Mouse (Mus musculus): ENCODE measurements at regions not wholly inside any gene's neighbourhood (a gene's known extent, or its start where the extent isn't known, plus 50 kb on each side); places are given as distances from the start of the nearest gene placed in this dataset.

- TF ChIP-seq POLR2A (IDR thresholded peaks at IDR 0.05; ENCODE audit: low read depth, low read length) (no peak), CTCF (conservative IDR thresholded peaks at IDR 0.05; ENCODE audit: insufficient read depth, insufficient read length, low read depth, low read length) (no peak)
These were observed 50.7 kb upstream of the Btrc start for GRCm38 (mm10) chr19:45312713-45313365.

All from kidney, adult 2 months (tissue).